Mouse (Mus musculus) hindlimb bud, embryonic 11.5 days (tissue): Measurements from ENCODE around the gene Tmem53.

Experiments
- DNase-seq: peaks from one replicate; pipeline ENCODE4 v3.0.0-alpha.2; 2012; ENCODE audit warnings: low read depth, low spot score; ENCODE audit errors: extremely low spot score

Gene Tmem53

DNA sequence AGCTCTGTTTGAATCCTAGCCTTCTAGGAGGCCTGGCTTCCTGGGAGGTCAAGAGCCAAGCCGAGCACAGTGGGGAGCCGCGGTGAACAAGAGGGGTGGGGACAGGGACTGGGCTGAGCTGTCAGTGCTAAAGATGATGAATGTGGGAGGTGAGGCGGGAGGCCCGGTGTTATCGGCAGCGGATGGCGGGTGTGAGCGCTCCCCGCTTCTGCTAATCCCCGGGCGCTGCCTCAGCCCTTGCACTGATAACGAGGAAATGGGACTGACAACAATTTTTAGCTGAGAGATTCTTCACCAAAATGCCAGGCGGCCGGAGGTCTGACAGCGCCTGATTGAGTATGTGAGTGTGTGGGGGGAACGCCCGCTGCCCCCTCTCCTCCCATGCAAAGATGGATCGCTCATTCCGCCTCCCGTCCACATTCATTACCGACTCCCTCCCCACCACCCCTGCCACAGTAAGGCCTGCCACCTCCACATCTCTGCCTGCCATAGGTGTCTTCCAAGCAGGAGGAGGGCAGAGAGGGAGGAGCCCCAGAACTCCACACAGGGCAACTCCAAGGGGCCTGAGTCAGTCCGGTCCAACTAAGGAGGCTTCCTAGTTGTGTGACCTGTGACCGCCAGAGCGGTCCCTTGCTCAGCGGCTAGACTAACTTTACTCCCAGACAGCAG lies 60.8 kb downstream of the Tmem53 start:
- DNase-seq = no peak

DNA sequence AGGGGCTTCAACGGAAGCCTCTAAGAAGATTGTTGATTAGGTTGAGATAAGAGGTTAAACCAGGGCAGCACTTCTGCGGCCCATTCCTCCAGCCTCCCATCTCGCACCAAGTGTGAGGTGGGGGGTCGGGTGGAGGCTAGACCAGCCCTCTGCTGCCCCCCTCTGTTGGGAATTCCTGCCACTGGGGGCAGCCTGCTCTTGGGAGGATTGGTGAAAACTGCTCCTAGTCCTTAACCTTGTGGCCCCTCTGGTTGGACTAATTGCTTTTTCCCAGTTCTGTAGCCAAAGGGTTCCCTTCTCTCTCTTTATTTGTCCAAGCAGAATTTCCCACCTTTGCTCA lies 61.3 kb downstream of the Tmem53 start:
- no peak for DNase-seq

DNA sequence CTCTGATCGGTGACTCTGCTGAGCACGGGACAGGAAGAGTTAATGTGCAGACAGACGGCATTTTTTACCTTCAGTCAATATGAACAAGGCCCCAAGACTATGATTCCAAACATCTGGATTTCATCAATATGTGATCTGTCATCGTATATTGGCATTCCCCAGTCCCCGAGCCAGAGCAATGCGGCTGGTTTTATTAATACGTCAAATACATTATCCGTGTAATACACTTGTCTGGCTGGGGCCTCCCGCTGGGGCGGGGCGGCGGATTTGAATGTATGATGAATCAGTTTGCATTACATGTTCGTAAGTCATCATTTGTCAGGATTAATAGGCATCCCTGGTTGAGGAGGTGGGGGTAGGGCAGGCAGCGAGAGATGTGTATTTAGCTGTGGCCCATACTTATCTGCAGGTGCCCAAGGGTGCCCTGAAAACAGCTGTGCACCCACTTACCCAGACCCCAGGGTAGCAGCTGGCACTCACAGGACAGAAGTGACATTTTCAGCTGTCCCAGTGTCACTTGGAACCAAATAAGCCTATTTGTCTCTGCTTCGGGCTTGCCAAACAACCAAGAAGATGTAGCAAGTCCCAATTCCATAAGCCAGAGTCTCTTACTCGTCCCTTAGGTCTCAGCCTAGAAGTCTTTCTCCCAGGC lies 63.2 kb downstream of the Tmem53 start:
- DNase-seq = no peak

DNA sequence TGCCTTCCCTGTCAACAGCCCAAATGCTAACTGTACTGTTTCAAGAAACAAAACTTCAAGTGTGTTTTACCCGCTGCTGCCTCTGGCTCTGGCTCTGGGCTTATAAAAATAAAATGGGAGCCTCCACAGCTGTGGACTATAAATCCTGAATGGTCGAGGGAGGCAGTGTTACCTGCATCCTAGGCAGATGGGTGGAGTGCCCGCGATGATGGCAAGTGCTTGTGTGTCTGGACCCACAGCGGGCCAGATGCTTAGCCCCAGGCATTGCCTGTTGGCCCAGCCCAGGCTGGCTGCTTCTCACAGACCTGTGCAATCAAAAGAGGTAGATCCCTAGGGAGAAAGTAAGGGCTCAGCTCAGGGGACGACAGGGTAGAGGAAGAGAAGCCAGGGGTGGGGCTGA lies 65.0 kb downstream of the Tmem53 start:
- no peak for DNase-seq

DNA sequence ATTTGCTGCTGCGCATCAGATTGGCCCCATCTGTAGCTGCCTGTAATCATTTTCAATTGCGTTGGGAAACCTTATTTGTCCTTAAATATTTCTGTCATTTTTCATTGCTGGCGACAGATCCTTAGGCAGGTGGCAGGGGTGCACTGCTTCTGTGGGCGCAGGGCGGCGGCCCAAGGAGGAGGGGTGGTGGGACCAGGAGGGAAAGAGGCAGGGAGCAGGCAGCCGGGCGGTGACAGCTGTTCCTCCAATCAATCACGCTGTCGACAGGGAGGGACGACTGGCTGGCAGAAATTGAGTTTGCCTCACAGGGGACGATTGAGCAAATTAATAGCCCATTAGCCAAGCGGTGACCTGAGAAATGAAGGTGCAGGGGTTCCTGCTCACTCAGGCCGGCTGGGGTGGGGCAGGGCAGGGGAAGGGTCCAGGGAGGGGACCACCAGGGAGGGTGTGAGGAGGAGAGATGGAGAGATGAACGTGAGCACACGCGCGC lies 66.0 kb downstream of the Tmem53 start:
- no peak for DNase-seq
